Mouse (Mus musculus): Measurements from ENCODE around the gene Lamc1. TPM values are rescaled to one million over a fixed set of nuclear protein-coding genes. Genes with fewer than 3 reads are reported as not detected.

Lamc1 gene
- polyA plus RNA-seq, 1 experiment from 2014 or later = 193 TPM

DNA sequence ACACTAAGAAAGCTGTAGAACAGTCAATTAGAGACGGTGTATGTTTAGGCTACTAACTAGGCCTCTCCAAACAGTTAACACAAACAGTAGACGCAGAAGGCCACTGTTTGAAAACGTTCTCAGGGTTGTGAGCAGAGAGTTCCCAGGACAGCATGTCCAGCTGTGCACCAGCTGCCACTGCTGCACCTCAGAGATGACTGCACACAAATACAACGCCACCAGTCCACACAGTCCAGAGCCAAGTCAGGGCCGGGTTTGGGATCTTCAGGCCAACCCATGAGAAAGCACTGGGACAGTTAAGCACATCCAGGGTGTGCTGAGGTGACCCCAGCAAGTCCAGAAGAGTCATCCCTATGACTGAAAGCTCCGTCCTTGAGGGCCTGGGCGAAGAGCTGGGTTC is 67.0 kb downstream of the Lamc1 start:
- peak; percentile 84 for ATAC-seq (ENCODE audit: insufficient read depth)
- H3K4me2 ChIP-seq = peak overlapping the region; percentile 38
- no peak for TF ChIP-seq CTCF (IDR thresholded peaks at IDR 0.05; ENCODE audit: low read depth)
- peak overlapping the region; percentile 94 for H3K27ac ChIP-seq (ENCODE audit: low read depth)
- peaks cover 50% of the 10 kb centered on the region for H3K4me1 ChIP-seq (ENCODE audit: insufficient read depth)
- no peaks in the 10 kb centered on the region for H3K27me3 ChIP-seq (ENCODE audit: insufficient read depth, low read length)
- H3K9ac ChIP-seq = no peak overlapping the region
- peak; percentile 70 for DNase-seq
- 30% methylated on average over 7 of the region's 7 CpGs for WGBS
- H3K36me3 ChIP-seq (ENCODE audit: insufficient read depth) = peaks cover 15% of the 10 kb centered on the region; the same call in 1 of the 2 replicates
- no peak overlapping the region for H3K4me3 ChIP-seq (ENCODE audit: low read depth, low read length)
- no peaks in the 10 kb centered on the region for H3K9me3 ChIP-seq (ENCODE audit: low read depth, low read length)

DNA sequence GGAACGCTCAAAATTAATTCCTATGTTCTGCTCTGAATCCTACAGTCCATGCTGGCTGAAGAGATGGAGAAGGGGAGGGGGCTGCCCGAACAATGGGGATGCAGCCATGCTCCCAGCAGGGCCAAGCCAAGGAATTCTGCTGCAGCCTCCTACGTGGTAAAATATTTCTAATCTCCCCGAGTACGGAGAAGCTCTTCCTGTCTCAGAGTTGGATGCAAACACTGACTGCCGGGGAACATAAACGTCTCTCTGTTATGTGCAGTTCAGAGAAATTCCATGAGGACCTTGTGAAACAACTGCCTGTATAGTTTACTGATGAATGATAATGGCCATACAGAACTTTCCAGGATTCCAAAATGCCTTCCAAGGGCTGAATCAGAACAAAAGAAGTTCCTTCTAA is 67.5 kb downstream of the Lamc1 start:
- peak; percentile 84 for DNase-seq
- Histone ChIP-seq H3K4me2 (peak overlapping the region; percentile 38), H3K27ac (ENCODE audit: low read depth) (peak overlapping the region; percentile 94), H3K36me3 (ENCODE audit: insufficient read depth) (peaks cover 15% of the 10 kb centered on the region; the same call in 1 of the 2 replicates), H3K4me3 (ENCODE audit: low read depth, low read length) (no peak overlapping the region), H3K9ac (peak overlapping the region; percentile 1; the same call in 1 of the 2 replicates), H3K4me1 (ENCODE audit: insufficient read depth) (peaks cover 50% of the 10 kb centered on the region), H3K27me3 (ENCODE audit: insufficient read depth, low read length) (no peaks in the 10 kb centered on the region), H3K9me3 (ENCODE audit: low read depth, low read length) (no peaks in the 10 kb centered on the region)
- WGBS = 5% methylated on average over 7 of the region's 7 CpGs
- TF ChIP-seq CTCF (IDR thresholded peaks at IDR 0.05; ENCODE audit: low read depth) = no peak
- ATAC-seq (ENCODE audit: insufficient read depth) = peak; percentile 72

DNA sequence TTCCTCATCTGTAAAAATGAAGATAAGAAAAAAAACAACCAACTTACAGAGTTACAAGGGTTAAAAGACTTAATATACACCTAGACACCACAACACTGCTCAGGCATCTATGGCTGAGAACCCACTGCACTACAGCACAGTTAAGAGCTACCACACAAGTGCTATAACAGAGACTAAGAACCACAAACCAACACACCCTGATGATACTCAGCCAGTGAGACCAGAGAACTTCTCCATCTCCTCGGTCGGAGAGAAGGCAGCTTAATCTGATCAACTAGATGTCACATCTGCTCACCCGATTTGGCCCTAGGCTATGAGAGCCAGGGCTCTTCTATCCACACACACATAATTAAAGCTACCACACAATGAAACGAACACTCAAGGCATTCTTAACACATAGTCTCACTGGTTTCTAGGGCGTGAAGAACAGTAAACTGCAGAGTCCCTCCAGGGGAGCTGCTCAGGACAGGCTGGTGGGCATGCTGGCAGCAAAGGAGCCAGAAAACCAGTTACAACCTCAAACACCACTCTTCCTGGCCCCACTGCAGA is 72.8 kb downstream of the Lamc1 start:
- H3K4me2 ChIP-seq = no peak overlapping the region
- peak; percentile 41 for DNase-seq
- WGBS = 36% methylated on average over 5 of the region's 5 CpGs
- H3K4me1 ChIP-seq (ENCODE audit: insufficient read depth) = peaks cover 9% of the 10 kb centered on the region
- TF ChIP-seq CTCF (IDR thresholded peaks at IDR 0.05; ENCODE audit: low read depth) = no peak
- no peak overlapping the region for H3K9ac ChIP-seq
- H3K27me3 ChIP-seq (ENCODE audit: insufficient read depth, low read length) = no peaks in the 10 kb centered on the region
- no peak overlapping the region for H3K4me3 ChIP-seq (ENCODE audit: low read depth, low read length)
- H3K27ac ChIP-seq (ENCODE audit: low read depth) = no peak overlapping the region
- no peaks in the 10 kb centered on the region for H3K9me3 ChIP-seq (ENCODE audit: low read depth, low read length)
- no peak for ATAC-seq (ENCODE audit: insufficient read depth)
- peaks cover 44% of the 10 kb centered on the region for H3K36me3 ChIP-seq (ENCODE audit: insufficient read depth)

DNA sequence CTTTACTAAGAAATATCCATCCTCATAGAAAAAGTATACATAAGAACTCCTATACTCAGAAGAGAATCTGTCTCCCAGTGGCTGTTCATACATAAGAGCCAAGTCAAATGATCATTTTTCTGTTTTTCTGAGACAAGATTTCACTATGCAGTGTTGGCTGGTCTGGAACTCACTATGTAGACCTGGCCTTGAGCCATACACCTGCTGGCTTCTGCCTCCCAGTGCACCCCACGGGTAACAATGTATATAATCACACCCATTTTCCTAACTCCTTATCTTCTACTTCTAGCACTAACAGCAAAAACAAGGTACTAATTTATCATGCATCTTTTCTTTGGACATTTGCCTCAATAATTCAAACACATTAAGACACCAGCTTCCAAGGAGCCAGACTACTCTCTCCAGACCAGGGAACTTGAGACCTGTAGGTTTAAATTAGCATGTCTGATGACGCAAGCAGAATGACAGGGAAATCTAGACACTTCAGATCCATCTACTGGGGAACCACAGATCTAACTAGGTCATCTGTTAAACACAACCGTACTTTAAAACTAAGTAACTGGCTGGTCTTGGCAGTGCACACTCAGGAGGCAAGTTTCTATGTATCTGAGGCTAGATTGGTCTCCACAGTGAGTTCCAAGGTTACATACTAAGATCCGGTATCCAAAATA is 79.9 kb downstream of the Lamc1 start:
- no peak for TF ChIP-seq CTCF (IDR thresholded peaks at IDR 0.05; ENCODE audit: low read depth)
- Histone ChIP-seq H3K4me1 (ENCODE audit: insufficient read depth) (peaks cover 6% of the 10 kb centered on the region), H3K4me2 (no peak overlapping the region), H3K4me3 (ENCODE audit: low read depth, low read length) (no peak overlapping the region), H3K36me3 (ENCODE audit: insufficient read depth) (peaks cover 81% of the 10 kb centered on the region), H3K9ac (no peak overlapping the region), H3K27ac (ENCODE audit: low read depth) (peak overlapping the region; percentile 10; the same call in 1 of the 2 replicates), H3K9me3 (ENCODE audit: low read depth, low read length) (no peaks in the 10 kb centered on the region), H3K27me3 (ENCODE audit: insufficient read depth, low read length) (no peaks in the 10 kb centered on the region)
- 65% methylated on average over 4 of the region's 4 CpGs for WGBS
- DNase-seq (no peak), ATAC-seq (ENCODE audit: insufficient read depth) (no peak)

DNA sequence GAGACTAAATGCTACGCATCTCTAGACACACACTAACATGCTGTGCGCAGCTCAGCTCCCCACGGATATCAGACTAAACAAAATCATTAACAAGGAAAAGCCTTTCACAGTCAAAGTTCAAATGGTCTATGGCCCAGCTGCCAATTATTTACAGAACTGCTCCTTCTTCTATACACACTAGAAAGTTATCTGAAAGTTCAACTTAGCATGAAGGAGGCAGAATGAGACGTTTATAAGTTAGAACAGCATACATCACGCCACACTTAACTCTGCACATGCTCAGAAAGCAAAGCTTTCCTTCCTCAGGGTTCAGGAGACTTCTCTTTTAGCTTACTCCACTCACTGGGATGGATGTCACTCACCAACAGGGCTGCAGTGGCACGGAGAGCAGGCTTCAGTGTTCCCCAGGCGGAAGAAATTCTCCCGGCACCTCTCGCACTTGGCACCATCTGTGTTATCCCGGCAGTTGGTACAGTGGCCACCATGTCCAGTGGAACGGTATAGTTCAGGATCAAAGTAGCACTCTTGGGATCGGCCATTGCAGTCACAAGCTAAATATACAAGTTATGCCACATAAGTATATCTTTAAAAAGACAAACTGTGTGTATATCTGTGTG is 80.9 kb downstream of the Lamc1 start:
- H3K36me3 ChIP-seq (ENCODE audit: insufficient read depth) = peaks cover 81% of the 10 kb centered on the region
- H3K9me3 ChIP-seq (ENCODE audit: low read depth, low read length) = no peaks in the 10 kb centered on the region
- H3K9ac ChIP-seq = no peak overlapping the region
- no peak for TF ChIP-seq CTCF (IDR thresholded peaks at IDR 0.05; ENCODE audit: low read depth)
- 52% methylated on average over 12 of the region's 12 CpGs for WGBS
- peaks cover 6% of the 10 kb centered on the region for H3K4me1 ChIP-seq (ENCODE audit: insufficient read depth)
- no peaks in the 10 kb centered on the region for H3K27me3 ChIP-seq (ENCODE audit: insufficient read depth, low read length)
- H3K27ac ChIP-seq (ENCODE audit: low read depth) = peak overlapping the region; percentile 75
- DNase-seq (peak; percentile 86), ATAC-seq (ENCODE audit: insufficient read depth) (peak; percentile 85)
- H3K4me2 ChIP-seq = 0 out of 2 replicates have a peak overlapping the region, but pooled peaks have one; percentile 12
- no peak overlapping the region for H3K4me3 ChIP-seq (ENCODE audit: low read depth, low read length)

DNA sequence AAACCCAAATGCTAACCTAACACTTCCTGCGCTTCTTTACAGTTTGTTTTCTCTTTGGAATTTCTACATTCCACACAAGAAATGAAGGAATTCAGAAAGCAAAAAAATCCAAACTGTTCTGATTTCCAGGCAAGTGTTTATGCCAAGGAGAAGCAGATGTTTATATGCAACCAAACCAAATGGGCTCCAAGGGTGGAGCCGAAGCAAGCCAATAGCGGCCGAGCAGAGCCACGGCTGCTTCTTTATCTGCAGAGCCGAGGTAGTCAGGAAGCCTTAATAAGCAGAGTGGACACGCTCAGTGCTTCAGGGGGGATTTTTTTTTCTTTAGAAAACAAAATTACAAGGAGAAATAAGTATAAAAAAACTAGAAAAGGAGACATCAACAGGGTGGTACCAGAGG is 91.2 kb downstream of the Lamc1 start:
- ATAC-seq (ENCODE audit: insufficient read depth) (peak; percentile 29; the same call in 1 of the 2 replicates), DNase-seq (peak; percentile 76)
- Histone ChIP-seq H3K36me3 (ENCODE audit: insufficient read depth) (peaks cover 91% of the 10 kb centered on the region), H3K27me3 (ENCODE audit: insufficient read depth, low read length) (no peaks in the 10 kb centered on the region), H3K27ac (ENCODE audit: low read depth) (peak overlapping the region; percentile 54; the same call in 1 of the 2 replicates), H3K4me1 (ENCODE audit: insufficient read depth) (no peaks in the 10 kb centered on the region), H3K9me3 (ENCODE audit: low read depth, low read length) (no peaks in the 10 kb centered on the region), H3K4me2 (no peak overlapping the region), H3K9ac (no peak overlapping the region), H3K4me3 (ENCODE audit: low read depth, low read length) (no peak overlapping the region)
- 55% methylated on average over 7 of the region's 7 CpGs for WGBS
- TF ChIP-seq CTCF (IDR thresholded peaks at IDR 0.05; ENCODE audit: low read depth) = no peak

DNA sequence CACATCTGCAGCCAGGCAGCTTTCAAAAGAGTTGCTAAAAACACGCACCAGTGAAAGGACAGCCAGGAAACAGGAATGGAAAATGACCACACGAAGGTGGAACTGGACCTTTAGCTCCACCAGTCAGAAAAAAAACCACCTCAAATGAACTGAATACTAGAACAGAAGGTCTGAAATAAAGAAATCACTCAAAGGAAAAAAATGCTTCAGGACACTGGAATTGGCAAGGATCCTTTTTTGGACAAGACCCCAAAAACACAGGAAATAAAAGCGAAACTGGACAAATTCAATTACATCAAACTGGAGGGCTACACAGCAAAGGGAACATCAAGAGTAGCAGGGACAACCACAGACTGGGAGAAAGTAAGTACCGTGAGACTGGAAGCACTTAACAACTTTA is 97.0 kb downstream of the Lamc1 start:
- peaks cover 74% of the 10 kb centered on the region for H3K36me3 ChIP-seq (ENCODE audit: insufficient read depth)
- ATAC-seq (ENCODE audit: insufficient read depth) = no peak
- no peaks in the 10 kb centered on the region for H3K27me3 ChIP-seq (ENCODE audit: insufficient read depth, low read length)
- H3K9me3 ChIP-seq (ENCODE audit: low read depth, low read length) = no peaks in the 10 kb centered on the region
- 61% methylated on average over 4 of the region's 4 CpGs for WGBS
- peak overlapping the region; percentile 60; the same call in 1 of the 2 replicates for H3K27ac ChIP-seq (ENCODE audit: low read depth)
- no peaks in the 10 kb centered on the region for H3K4me1 ChIP-seq (ENCODE audit: insufficient read depth)
- H3K4me3 ChIP-seq (ENCODE audit: low read depth, low read length) = no peak overlapping the region
- no peak overlapping the region for H3K4me2 ChIP-seq
- DNase-seq = peak; percentile 64
- TF ChIP-seq CTCF (IDR thresholded peaks at IDR 0.05; ENCODE audit: low read depth) = no peak
- no peak overlapping the region for H3K9ac ChIP-seq
